Mouse (Mus musculus) bone marrow macrophage, adult 2 months (primary cell): ENCODE results near the gene Upf3b.
"Not testable (repeated sequence)": the region's sequence is repeated elsewhere in the genome, so short reads cannot be mapped to it uniquely, and the experiment has no call there.

ENCODE experiments used
- CTCF ChIP-seq: IDR thresholded peaks from 2 replicates; pipeline ENCODE4 v1.5.1; 2012; ENCODE audit warnings: low read depth, mild to moderate bottlenecking, low read length, moderate library complexity
- POLR2A ChIP-seq: IDR thresholded peaks from 2 replicates; pipeline ENCODE4 v1.6.1; 2012; ENCODE audit warnings: mild to moderate bottlenecking, low read depth, low read length, borderline replicate concordance

DNA sequence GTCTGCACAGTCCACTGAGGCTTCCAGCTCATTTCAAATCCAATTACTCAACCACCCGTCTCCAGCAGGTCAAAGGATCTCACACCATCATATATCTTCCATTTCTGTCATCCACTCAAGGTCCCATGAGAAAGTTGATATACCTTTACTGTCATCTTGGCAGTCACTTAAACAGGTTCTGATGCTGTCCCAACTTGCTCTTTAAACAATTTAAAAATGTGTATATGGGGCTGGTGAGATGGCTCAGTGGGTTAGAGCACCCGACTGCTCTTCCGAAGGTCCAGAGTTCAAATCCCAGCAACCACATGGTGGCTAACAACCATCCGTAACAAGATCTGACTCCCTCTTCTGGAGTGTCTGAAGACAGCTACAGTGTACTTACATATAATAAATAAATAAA, 29.8 kb downstream of the Upf3b start:
- not testable (repeated sequence) for TF ChIP-seq CTCF, POLR2A
